Mouse (Mus musculus) heart, postnatal 0 days (tissue): ENCODE measurements around the gene Elf5.

Experiments used
- CTCF ChIP-seq: IDR thresholded peaks from 2 replicates; pipeline ENCODE4 v1.5.1; 2016; ENCODE audit warnings: antibody characterized with exemption, control low read depth, low read depth
- EP300 ChIP-seq: IDR thresholded peaks from 2 replicates; pipeline ENCODE4 v1.6.1; 2016; ENCODE audit warnings: antibody characterized with exemption, low read depth

- TF ChIP-seq CTCF (no peak), EP300 (no peak)
Observed at GRCm38 (mm10) chr2:103387881-103388280, 23.6 kb upstream of the Elf5 start.
